Mouse (Mus musculus): Measurements from ENCODE around the gene Oxct1. TPM values are rescaled to one million over a fixed set of nuclear protein-coding genes. Genes with fewer than 3 reads are reported as not detected.
A peak's percentile ranks its signal among the peaks of the same experiment; 100 is the strongest.

Gene Oxct1
- polyA plus RNA-seq, 1 experiment from 2014 or later: 372 TPM

DNA sequence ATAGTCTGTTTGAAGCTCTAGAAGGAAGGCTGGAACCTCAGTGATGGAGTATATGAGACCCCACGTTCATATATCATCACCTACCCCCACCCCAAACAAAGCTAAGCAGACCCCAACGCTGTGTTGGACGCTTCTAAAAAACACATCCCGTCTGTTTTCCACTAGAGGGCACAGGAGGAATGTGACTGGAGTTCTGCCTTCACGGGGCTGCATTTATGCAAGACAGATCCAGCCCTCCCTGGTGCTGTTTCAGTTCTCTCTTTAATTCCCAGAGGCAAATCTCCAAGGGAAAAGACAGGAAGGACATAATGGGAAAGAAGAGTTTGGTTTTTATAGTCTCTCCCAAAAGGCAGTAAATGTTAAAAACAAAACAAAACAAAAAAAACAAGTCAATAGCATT is 30.4 kb downstream of the Oxct1 start:
- ATAC-seq (ENCODE audit: low read depth): peak; percentile 91
- Histone ChIP-seq H3K9me3 (ENCODE audit: control insufficient read depth, low read length) (no peaks in the 10 kb centered on the region), H3K27me3 (ENCODE audit: control insufficient read depth, insufficient read depth, low read length) (no peaks in the 10 kb centered on the region), H3K27ac (ENCODE audit: low read depth, low read length) (no peak overlapping the region), H3K4me1 (ENCODE audit: control insufficient read depth, insufficient read depth, low read length) (no peaks in the 10 kb centered on the region), H3K36me3 (ENCODE audit: control insufficient read depth, insufficient read depth, low read length) (peaks cover 22% of the 10 kb centered on the region), H3K4me2 (ENCODE audit: low read depth, low read length) (no peak overlapping the region), H3K4me3 (ENCODE audit: low read depth, low read length) (no peak overlapping the region), H3K9ac (replicated peaks; ENCODE audit: low read depth, low read length) (no peak overlapping the region)
- 30% methylated on average over 5 of the region's 5 CpGs for WGBS

DNA sequence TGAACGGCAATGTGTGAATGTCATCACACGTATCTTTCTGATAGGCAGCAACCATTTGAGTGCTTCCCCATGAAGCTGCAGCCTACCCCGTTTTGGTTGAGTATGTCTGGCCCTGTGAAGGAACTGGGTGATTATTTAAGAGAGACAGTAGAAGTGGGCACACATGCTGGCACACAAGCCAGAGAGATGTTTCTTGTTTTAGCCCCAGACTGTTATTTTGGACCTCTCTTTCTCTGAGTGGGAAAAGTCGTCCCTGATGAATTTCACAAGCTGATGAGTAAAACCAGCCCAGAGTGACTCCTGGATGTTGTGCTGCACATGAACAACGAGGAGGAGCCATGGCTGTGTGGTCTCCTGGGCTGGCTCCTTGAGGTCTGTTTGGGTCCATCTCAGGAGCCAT is 37.4 kb downstream of the Oxct1 start:
- no peaks in the 10 kb centered on the region for H3K9me3 ChIP-seq (ENCODE audit: control insufficient read depth, low read length)
- H3K27me3 ChIP-seq (ENCODE audit: control insufficient read depth, insufficient read depth, low read length): no peaks in the 10 kb centered on the region
- no peak overlapping the region for H3K4me2 ChIP-seq (ENCODE audit: low read depth, low read length)
- 93% methylated on average over 5 of the region's 5 CpGs for WGBS
- no peak for ATAC-seq (ENCODE audit: low read depth)
- H3K4me3 ChIP-seq (ENCODE audit: low read depth, low read length): no peak overlapping the region
- no peak overlapping the region for H3K27ac ChIP-seq (ENCODE audit: low read depth, low read length)
- H3K9ac ChIP-seq (replicated peaks; ENCODE audit: low read depth, low read length): no peak overlapping the region
- H3K4me1 ChIP-seq (ENCODE audit: control insufficient read depth, insufficient read depth, low read length): no peaks in the 10 kb centered on the region
- H3K36me3 ChIP-seq (ENCODE audit: control insufficient read depth, insufficient read depth, low read length): 0 out of 2 replicates have a peak, but pooled peaks cover 8% of the 10 kb centered on the region

GRCm38 (mm10) chr15:4064013-4064412 is 37.8 kb downstream of the Oxct1 start:
- no peaks in the 10 kb centered on the region for H3K4me1 ChIP-seq (ENCODE audit: control insufficient read depth, insufficient read depth, low read length)
- no peak for ATAC-seq (ENCODE audit: low read depth)
- H3K4me3 ChIP-seq (ENCODE audit: low read depth, low read length): no peak overlapping the region
- H3K9ac ChIP-seq (replicated peaks; ENCODE audit: low read depth, low read length): no peak overlapping the region
- 90% methylated on average over 7 of the region's 7 CpGs for WGBS
- H3K4me2 ChIP-seq (ENCODE audit: low read depth, low read length): no peak overlapping the region
- H3K36me3 ChIP-seq (ENCODE audit: control insufficient read depth, insufficient read depth, low read length): 0 out of 2 replicates have a peak, but pooled peaks cover 8% of the 10 kb centered on the region
- H3K9me3 ChIP-seq (ENCODE audit: control insufficient read depth, low read length): no peaks in the 10 kb centered on the region
- no peaks in the 10 kb centered on the region for H3K27me3 ChIP-seq (ENCODE audit: control insufficient read depth, insufficient read depth, low read length)
- H3K27ac ChIP-seq (ENCODE audit: low read depth, low read length): no peak overlapping the region

DNA sequence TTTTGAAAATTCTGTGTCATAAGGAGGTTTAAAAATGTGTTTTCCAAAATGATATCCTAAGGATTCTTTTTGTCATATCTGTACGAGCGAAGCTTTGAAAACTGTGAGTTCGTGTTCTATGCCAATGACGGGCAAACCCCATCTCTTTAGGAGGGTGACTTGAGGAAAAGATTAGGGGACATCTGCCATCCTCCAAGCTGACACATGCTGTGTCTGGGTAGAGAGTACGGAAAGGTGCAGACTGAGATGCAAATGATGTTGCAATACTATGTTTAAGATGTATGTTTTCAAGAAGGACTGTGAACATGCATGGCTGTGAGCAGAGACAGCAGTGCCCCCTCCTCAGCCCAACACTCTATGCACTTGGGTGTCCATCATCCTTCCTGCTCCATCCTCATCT is 38.5 kb downstream of the Oxct1 start:
- H3K27me3 ChIP-seq (ENCODE audit: control insufficient read depth, insufficient read depth, low read length): no peaks in the 10 kb centered on the region
- no peak overlapping the region for H3K9ac ChIP-seq (replicated peaks; ENCODE audit: low read depth, low read length)
- no peak overlapping the region for H3K4me2 ChIP-seq (ENCODE audit: low read depth, low read length)
- 93% methylated on average over 5 of the region's 5 CpGs for WGBS
- ATAC-seq (ENCODE audit: low read depth): no peak
- no peak overlapping the region for H3K4me3 ChIP-seq (ENCODE audit: low read depth, low read length)
- H3K27ac ChIP-seq (ENCODE audit: low read depth, low read length): no peak overlapping the region
- H3K9me3 ChIP-seq (ENCODE audit: control insufficient read depth, low read length): no peaks in the 10 kb centered on the region
- 0 out of 2 replicates have a peak, but pooled peaks cover 8% of the 10 kb centered on the region for H3K36me3 ChIP-seq (ENCODE audit: control insufficient read depth, insufficient read depth, low read length)
- no peaks in the 10 kb centered on the region for H3K4me1 ChIP-seq (ENCODE audit: control insufficient read depth, insufficient read depth, low read length)

DNA sequence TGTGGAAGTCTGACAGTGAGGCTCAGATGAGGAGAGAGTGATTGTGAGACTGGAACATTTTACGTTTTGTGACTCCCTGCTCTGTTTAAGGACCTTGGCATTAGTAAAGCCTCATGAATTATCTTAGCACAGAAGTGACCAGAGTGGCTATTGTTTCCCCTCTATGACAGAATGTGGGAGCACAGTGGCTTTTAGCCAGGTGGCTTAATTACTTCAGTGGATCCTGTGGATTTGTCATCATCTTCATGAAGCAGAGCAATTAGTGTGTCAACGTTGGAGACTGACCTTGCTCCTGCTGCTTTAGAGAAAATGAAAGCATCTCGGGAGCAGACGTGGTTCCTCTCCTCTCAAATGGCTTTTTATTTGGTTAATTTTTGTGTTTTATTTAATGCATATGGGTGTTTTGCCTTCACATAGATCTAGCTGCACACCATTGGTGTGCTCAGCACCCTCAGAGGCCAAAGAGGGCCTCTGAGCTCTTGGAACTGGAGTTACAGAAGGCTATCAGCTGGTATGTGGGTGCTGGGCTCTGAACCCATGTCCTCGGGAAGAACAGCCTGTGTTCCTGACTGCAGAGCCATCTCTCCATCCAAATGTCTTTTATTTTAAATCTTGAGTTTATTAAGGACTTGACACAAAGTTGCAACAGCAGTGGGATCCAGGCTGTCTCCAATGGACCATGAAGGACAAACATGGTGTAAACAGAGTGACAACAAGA is 41.2 kb downstream of the Oxct1 start:
- Histone ChIP-seq H3K27me3 (ENCODE audit: control insufficient read depth, insufficient read depth, low read length) (no peaks in the 10 kb centered on the region), H3K4me3 (ENCODE audit: low read depth, low read length) (no peak overlapping the region), H3K36me3 (ENCODE audit: control insufficient read depth, insufficient read depth, low read length) (no peaks in the 10 kb centered on the region), H3K4me1 (ENCODE audit: control insufficient read depth, insufficient read depth, low read length) (no peaks in the 10 kb centered on the region), H3K27ac (ENCODE audit: low read depth, low read length) (no peak overlapping the region), H3K9me3 (ENCODE audit: control insufficient read depth, low read length) (no peaks in the 10 kb centered on the region), H3K4me2 (ENCODE audit: low read depth, low read length) (no peak overlapping the region), H3K9ac (replicated peaks; ENCODE audit: low read depth, low read length) (no peak overlapping the region)
- WGBS: 58% methylated on average over 5 of the region's 5 CpGs
- no peak for ATAC-seq (ENCODE audit: low read depth)

DNA sequence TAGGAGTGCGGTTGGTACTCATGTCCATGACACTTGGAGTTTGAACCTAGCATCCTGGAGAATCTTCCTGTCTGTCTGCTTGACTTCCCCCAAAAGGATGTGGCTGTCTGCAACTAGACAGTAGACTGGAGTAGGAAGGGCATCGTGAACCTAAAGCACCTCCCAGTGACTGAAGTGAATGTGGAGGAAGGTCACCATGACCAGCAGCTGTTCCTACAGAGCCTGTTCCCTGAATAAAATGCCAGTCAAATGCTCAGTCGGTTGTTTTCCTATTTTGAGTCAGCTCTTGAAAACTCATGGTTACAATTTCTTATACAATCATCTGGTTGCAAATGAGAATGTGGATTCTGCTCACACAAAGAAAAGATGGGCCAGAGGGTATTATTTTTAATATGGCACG is 51.8 kb downstream of the Oxct1 start:
- Histone ChIP-seq H3K9ac (replicated peaks; ENCODE audit: low read depth, low read length) (no peak overlapping the region), H3K4me2 (ENCODE audit: low read depth, low read length) (no peak overlapping the region), H3K27me3 (ENCODE audit: control insufficient read depth, insufficient read depth, low read length) (no peaks in the 10 kb centered on the region), H3K4me1 (ENCODE audit: control insufficient read depth, insufficient read depth, low read length) (no peaks in the 10 kb centered on the region), H3K27ac (ENCODE audit: low read depth, low read length) (no peak overlapping the region), H3K36me3 (ENCODE audit: control insufficient read depth, insufficient read depth, low read length) (no peaks in the 10 kb centered on the region), H3K4me3 (ENCODE audit: low read depth, low read length) (no peak overlapping the region), H3K9me3 (ENCODE audit: control insufficient read depth, low read length) (no peaks in the 10 kb centered on the region)
- no peak for ATAC-seq (ENCODE audit: low read depth)
- WGBS: 88% methylated on average over 4 of the region's 4 CpGs

DNA sequence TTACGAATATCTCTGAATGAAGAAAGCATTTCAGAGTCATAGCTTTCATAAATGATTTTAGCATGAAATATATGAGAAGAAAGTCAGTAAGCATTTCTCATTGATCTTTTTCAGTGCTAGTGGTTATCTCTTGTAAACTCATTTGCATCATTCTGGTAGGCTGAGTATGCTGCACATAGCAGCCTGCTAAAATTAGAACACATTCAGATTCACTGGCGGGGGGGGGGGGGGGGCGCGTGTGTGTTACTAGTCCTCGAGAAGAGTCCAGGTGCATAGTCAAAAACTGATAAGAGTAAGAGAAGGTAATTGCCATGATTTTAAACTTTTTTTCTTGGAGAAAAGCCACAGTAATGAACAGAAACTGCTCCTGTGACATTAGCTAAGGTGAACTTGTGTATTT is 52.6 kb downstream of the Oxct1 start:
- Histone ChIP-seq H3K27me3 (ENCODE audit: control insufficient read depth, insufficient read depth, low read length) (no peaks in the 10 kb centered on the region), H3K9ac (replicated peaks; ENCODE audit: low read depth, low read length) (no peak overlapping the region), H3K27ac (ENCODE audit: low read depth, low read length) (no peak overlapping the region), H3K9me3 (ENCODE audit: control insufficient read depth, low read length) (no peaks in the 10 kb centered on the region), H3K36me3 (ENCODE audit: control insufficient read depth, insufficient read depth, low read length) (no peaks in the 10 kb centered on the region), H3K4me3 (ENCODE audit: low read depth, low read length) (no peak overlapping the region), H3K4me2 (ENCODE audit: low read depth, low read length) (no peak overlapping the region), H3K4me1 (ENCODE audit: control insufficient read depth, insufficient read depth, low read length) (no peaks in the 10 kb centered on the region)
- WGBS: 93% methylated on average over 5 of the region's 5 CpGs
- no peak for ATAC-seq (ENCODE audit: low read depth)

DNA sequence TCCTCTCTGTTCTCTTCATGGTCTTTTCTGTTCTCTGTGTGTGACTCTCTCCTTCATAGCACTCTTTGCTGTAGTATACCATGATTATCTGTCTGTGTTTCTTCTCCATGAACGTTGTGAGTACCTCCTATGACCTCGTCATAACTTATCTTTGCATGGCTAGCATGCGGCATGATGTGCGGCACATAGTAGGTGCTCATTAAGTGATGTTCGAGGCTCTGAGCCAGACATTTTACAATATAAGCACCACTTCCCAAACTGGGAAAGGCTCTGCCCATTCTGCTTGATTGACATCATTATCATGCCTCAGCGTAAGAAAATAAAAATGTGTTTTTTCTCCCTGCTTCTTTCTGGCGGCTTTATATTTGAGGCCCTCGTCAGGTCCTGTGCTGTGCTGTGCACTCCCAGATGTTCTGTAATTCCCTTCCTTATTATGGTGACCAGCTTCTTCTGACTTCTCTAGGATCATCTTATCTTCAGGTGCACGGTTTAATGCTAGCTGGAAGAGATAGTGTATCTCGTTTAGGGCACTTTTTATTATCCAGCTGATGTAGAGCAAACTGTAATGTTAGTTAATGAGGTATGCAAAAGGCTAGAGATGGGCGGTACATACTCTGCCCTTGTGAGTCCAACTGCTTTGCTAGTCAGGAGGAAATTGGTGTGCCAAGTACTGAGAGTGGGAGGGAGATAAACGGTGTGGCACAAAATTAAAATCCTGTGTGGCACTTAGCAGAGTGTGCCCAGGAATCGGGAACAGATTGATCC is 53.4 kb downstream of the Oxct1 start:
- no peak overlapping the region for H3K4me3 ChIP-seq (ENCODE audit: low read depth, low read length)
- H3K27me3 ChIP-seq (ENCODE audit: control insufficient read depth, insufficient read depth, low read length): no peaks in the 10 kb centered on the region
- no peak overlapping the region for H3K27ac ChIP-seq (ENCODE audit: low read depth, low read length)
- no peak overlapping the region for H3K9ac ChIP-seq (replicated peaks; ENCODE audit: low read depth, low read length)
- no peaks in the 10 kb centered on the region for H3K36me3 ChIP-seq (ENCODE audit: control insufficient read depth, insufficient read depth, low read length)
- no peaks in the 10 kb centered on the region for H3K4me1 ChIP-seq (ENCODE audit: control insufficient read depth, insufficient read depth, low read length)
- no peak overlapping the region for H3K4me2 ChIP-seq (ENCODE audit: low read depth, low read length)
- no peak for ATAC-seq (ENCODE audit: low read depth)
- 86% methylated on average over 13 of the region's 13 CpGs for WGBS
- H3K9me3 ChIP-seq (ENCODE audit: control insufficient read depth, low read length): no peaks in the 10 kb centered on the region

GRCm38 (mm10) chr15:4085600-4086384 is 59.6 kb downstream of the Oxct1 start:
- Histone ChIP-seq H3K4me3 (ENCODE audit: low read depth, low read length) (no peak overlapping the region), H3K27ac (ENCODE audit: low read depth, low read length) (no peak overlapping the region), H3K4me1 (ENCODE audit: control insufficient read depth, insufficient read depth, low read length) (no peaks in the 10 kb centered on the region), H3K4me2 (ENCODE audit: low read depth, low read length) (no peak overlapping the region), H3K9me3 (ENCODE audit: control insufficient read depth, low read length) (no peaks in the 10 kb centered on the region), H3K27me3 (ENCODE audit: control insufficient read depth, insufficient read depth, low read length) (no peaks in the 10 kb centered on the region), H3K9ac (replicated peaks; ENCODE audit: low read depth, low read length) (no peak overlapping the region), H3K36me3 (ENCODE audit: control insufficient read depth, insufficient read depth, low read length) (no peaks in the 10 kb centered on the region)
- ATAC-seq (ENCODE audit: low read depth): peak; percentile 30; the same call in 1 of the 2 replicates
- 72% methylated on average over 10 of the region's 10 CpGs for WGBS
